Mouse (Mus musculus) megakaryocyte, embryonic 14.5 days (primary cell): ENCODE measurements around the gene Plekhm1. TPM values are rescaled to one million over a fixed set of nuclear protein-coding genes. Genes with fewer than 3 reads are reported as not detected.
A peak's percentile ranks its signal among the peaks of the same experiment; 100 is the strongest.
"Not testable (repeated sequence)": the region's sequence is repeated elsewhere in the genome, so short reads cannot be mapped to it uniquely, and the experiment has no call there.

Experiments
- H3K27me3 ChIP-seq: replicated peaks from 2 replicates; pipeline ENCODE3; 2012; ENCODE audit warnings: inconsistent platforms
- H3K36me3 ChIP-seq: replicated peaks from 2 replicates; pipeline ENCODE3; 2012; ENCODE audit warnings: low read length, inconsistent platforms, mixed read lengths
- H3K4me1 ChIP-seq: 2 replicates; pipeline ENCODE4 v1.6.1; 2012; ENCODE audit warnings: inconsistent platforms
- H3K4me3 ChIP-seq: replicated peaks from 2 replicates; pipeline ENCODE3; 2012; ENCODE audit warnings: moderate library complexity, mild to moderate bottlenecking, inconsistent platforms
- H3K9me3 ChIP-seq: 2 replicates; pipeline ENCODE4 v1.6.1; 2012; ENCODE audit warnings: inconsistent platforms
- FLI1 ChIP-seq: IDR thresholded peaks from 2 replicates; pipeline ENCODE4 v1.6.1; 2012; ENCODE audit warnings: low read length, inconsistent platforms, mixed read lengths
- GATA1 ChIP-seq: IDR thresholded peaks from 3 replicates; pipeline ENCODE4 v1.6.1; 2012; ENCODE audit warnings: mixed read lengths, low read length, inconsistent platforms, borderline replicate concordance
- polyA plus RNA-seq: library from polyadenylated mRNA; stranded (reverse); fragments of >175 nt; gene quantifications from 2 replicates; pipeline ENCODE4 v1.2.3, GENCODE M21; 2012; ENCODE audit warnings: low replicate concordance; ENCODE audit not compliant: insufficient read depth

Plekhm1 gene
- polyA plus RNA-seq, 1 experiment: 8.1 TPM

- Histone ChIP-seq H3K4me1 (peaks cover 36% of the 10 kb centered on the region), H3K27me3 (peaks cover 5% of the 10 kb centered on the region), H3K4me3 (peak overlapping the region; percentile 99), H3K9me3 (no peaks in the 10 kb centered on the region), H3K36me3 (peaks cover 34% of the 10 kb centered on the region)
- TF ChIP-seq GATA1: no peak
- TF ChIP-seq FLI1: no peak
Observed at GRCm38 (mm10) chr11:103411301-103411700, 1.2 kb downstream of the Plekhm1 start.

- Histone ChIP-seq H3K27me3 (no peaks in the 10 kb centered on the region), H3K36me3 (peaks cover 53% of the 10 kb centered on the region), H3K9me3 (no peaks in the 10 kb centered on the region), H3K4me1 (peaks cover 42% of the 10 kb centered on the region), H3K4me3 (no peak overlapping the region)
- TF ChIP-seq GATA1 (no peak), FLI1 (no peak)
Observed at GRCm38 (mm10) chr11:103408880-103409279, 3.6 kb downstream of the Plekhm1 start.

GRCm38 (mm10) chr11:103407136-103407535, 5.4 kb downstream of the Plekhm1 start:
- H3K4me1 ChIP-seq: peaks cover 39% of the 10 kb centered on the region
- peaks cover 69% of the 10 kb centered on the region for H3K36me3 ChIP-seq
- H3K27me3 ChIP-seq, H3K9me3 ChIP-seq, H3K4me3 ChIP-seq: not testable (repeated sequence)

- Histone ChIP-seq H3K9me3 (no peaks in the 10 kb centered on the region), H3K4me3 (no peak overlapping the region), H3K4me1 (peaks cover 34% of the 10 kb centered on the region), H3K36me3 (peaks cover 74% of the 10 kb centered on the region), H3K27me3 (no peaks in the 10 kb centered on the region)
- TF ChIP-seq GATA1 (no peak), FLI1 (no peak)
Observed at GRCm38 (mm10) chr11:103406551-103406950, 5.9 kb downstream of the Plekhm1 start.

- Histone ChIP-seq H3K4me3 (no peak overlapping the region), H3K36me3 (peaks cover 80% of the 10 kb centered on the region), H3K9me3 (no peaks in the 10 kb centered on the region), H3K4me1 (peaks cover 26% of the 10 kb centered on the region), H3K27me3 (no peaks in the 10 kb centered on the region)
- TF ChIP-seq FLI1: no peak
- TF ChIP-seq GATA1: no peak
Observed at GRCm38 (mm10) chr11:103405814-103406213, 6.7 kb downstream of the Plekhm1 start.

- H3K27me3 ChIP-seq: no peaks in the 10 kb centered on the region
- peaks cover 26% of the 10 kb centered on the region for H3K4me1 ChIP-seq
- H3K9me3 ChIP-seq: no peaks in the 10 kb centered on the region
- TF ChIP-seq GATA1: no peak
- no peak for TF ChIP-seq FLI1
- H3K4me3 ChIP-seq: no peak overlapping the region
- peaks cover 83% of the 10 kb centered on the region for H3K36me3 ChIP-seq
Observed at GRCm38 (mm10) chr11:103404618-103405017, 7.9 kb downstream of the Plekhm1 start.

- Histone ChIP-seq H3K4me3 (peak overlapping the region; percentile 66), H3K27me3 (no peaks in the 10 kb centered on the region), H3K4me1 (peaks cover 24% of the 10 kb centered on the region), H3K9me3 (no peaks in the 10 kb centered on the region), H3K36me3 (peaks cover 82% of the 10 kb centered on the region)
- no peak for TF ChIP-seq FLI1
- no peak for TF ChIP-seq GATA1
Observed at GRCm38 (mm10) chr11:103403776-103404175, 8.7 kb downstream of the Plekhm1 start.

GRCm38 (mm10) chr11:103402738-103403137, 9.7 kb downstream of the Plekhm1 start:
- H3K27me3 ChIP-seq: no peaks in the 10 kb centered on the region
- no peak overlapping the region for H3K4me3 ChIP-seq
- H3K4me1 ChIP-seq: peaks cover 22% of the 10 kb centered on the region
- H3K36me3 ChIP-seq: peaks cover 79% of the 10 kb centered on the region
- TF ChIP-seq FLI1: no peak
- no peak for TF ChIP-seq GATA1
- no peaks in the 10 kb centered on the region for H3K9me3 ChIP-seq

GRCm38 (mm10) chr11:103402198-103402597, 10.3 kb downstream of the Plekhm1 start:
- TF ChIP-seq GATA1 (no peak), FLI1 (no peak)
- peak overlapping the region; percentile 47 for H3K4me3 ChIP-seq
- no peaks in the 10 kb centered on the region for H3K27me3 ChIP-seq
- H3K36me3 ChIP-seq: peaks cover 78% of the 10 kb centered on the region
- H3K9me3 ChIP-seq: no peaks in the 10 kb centered on the region
- peaks cover 22% of the 10 kb centered on the region for H3K4me1 ChIP-seq

GRCm38 (mm10) chr11:103399986-103400385, 12.5 kb downstream of the Plekhm1 start:
- no peaks in the 10 kb centered on the region for H3K9me3 ChIP-seq
- peaks cover 85% of the 10 kb centered on the region for H3K36me3 ChIP-seq
- no peak overlapping the region for H3K4me3 ChIP-seq
- TF ChIP-seq GATA1 (no peak), FLI1 (no peak)
- H3K27me3 ChIP-seq: no peaks in the 10 kb centered on the region
- peaks cover 23% of the 10 kb centered on the region for H3K4me1 ChIP-seq

- Histone ChIP-seq H3K4me3 (no peak overlapping the region), H3K36me3 (peaks cover 87% of the 10 kb centered on the region), H3K9me3 (no peaks in the 10 kb centered on the region), H3K4me1 (peaks cover 19% of the 10 kb centered on the region), H3K27me3 (no peaks in the 10 kb centered on the region)
- TF ChIP-seq FLI1 (no peak), GATA1 (no peak)
Observed at GRCm38 (mm10) chr11:103399050-103399449, 13.4 kb downstream of the Plekhm1 start.
